Mouse (Mus musculus): ENCODE measurements around the gene Dut. TPM values are rescaled to one million over a fixed set of nuclear protein-coding genes. Genes with fewer than 3 reads are reported as not detected.

Gene Dut
- total RNA-seq, 2 experiments from 2014 or later: 31.4 to 32.6 TPM

GRCm38 (mm10) chr2:125301877-125302624 is 55.1 kb downstream of the Dut start:
- DNase-seq (ENCODE audit: low spot score in 2 of 2): no peak

- no peak for DNase-seq (ENCODE audit: low spot score in 2 of 2)
Measured at GRCm38 (mm10) chr2:125302625-125302924, 55.6 kb downstream of the Dut start.

GRCm38 (mm10) chr2:125303764-125304384 is 56.9 kb downstream of the Dut start:
- no peak for DNase-seq (ENCODE audit: low spot score in 2 of 2)

GRCm38 (mm10) chr2:125304746-125305145 is 57.8 kb downstream of the Dut start:
- DNase-seq (ENCODE audit: low spot score in 2 of 2): no peak

- peak in 1 of 2 experiments; percentile 45 for DNase-seq (ENCODE audit: low spot score in 2 of 2)
Measured at GRCm38 (mm10) chr2:125305671-125306070, 58.7 kb downstream of the Dut start.

Other genes starting within 250 kb of the Dut start
- gene Slc24a5, start 179.1 kb upstream of the Dut start, total RNA-seq (2021): 1 to 10 TPM in 1 of 2 experiments, under 1 TPM in 1; 0.64 to 1.2 TPM
- gene Myef2, start 123.5 kb upstream of the Dut start, total RNA-seq (2021): 100 to 1,000 TPM; 111 to 115 TPM
- 10 to 100 TPM in 1 of 2 experiments, 1 to 10 TPM in 1; 9.4 to 10.4 TPM for gene Ctxn2, start 110.5 kb upstream of the Dut start, total RNA-seq (2021)
- gene Slc12a1, start 94.7 kb upstream of the Dut start, total RNA-seq (2021): under 1 TPM in 1 of 2 experiments, not detected in 1; 0.07 TPM